In the genomic region with DNA sequence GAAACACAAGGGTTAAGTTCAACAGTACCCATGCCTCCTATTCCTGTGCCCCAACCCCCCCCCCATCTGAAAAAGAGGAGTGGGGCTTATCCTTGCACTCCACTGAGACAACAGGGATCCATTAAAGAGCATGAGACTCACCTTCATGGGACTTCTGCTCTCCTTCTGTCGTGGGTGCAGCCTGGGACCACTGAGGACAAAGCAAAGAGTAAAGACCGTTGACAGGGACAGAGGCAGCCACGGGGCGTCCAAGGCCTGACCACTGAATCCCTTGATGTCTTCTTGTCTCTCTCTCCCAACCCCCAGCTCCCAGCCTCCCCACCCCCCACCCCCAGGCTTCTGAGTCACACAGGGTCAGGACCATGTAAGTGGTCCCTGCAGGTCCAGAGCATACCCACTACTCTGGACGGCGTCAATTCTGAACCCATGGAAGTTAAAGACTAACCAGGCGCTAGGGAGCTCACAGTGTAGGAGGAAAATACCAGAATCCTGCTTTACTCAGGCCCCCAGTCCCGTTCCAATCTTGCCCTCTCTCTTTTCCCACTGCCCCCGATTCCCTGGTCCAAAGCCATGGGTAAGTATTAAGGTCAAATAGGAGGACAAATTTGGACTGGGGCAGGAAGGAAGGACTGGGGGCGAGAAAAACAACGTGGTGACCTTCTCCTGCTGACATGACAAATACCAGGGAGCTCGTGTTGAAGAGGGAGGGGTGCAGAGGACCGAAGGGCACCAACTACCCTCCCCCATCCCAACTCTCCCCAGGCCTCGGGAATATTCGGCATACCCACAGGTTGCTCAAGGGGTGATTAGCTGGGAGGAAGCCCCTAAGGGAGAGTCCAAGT, we compare ENCODE assay signal across 8 mouse cellular contexts. TPM values are rescaled to one million over a fixed set of nuclear protein-coding genes. Genes with fewer than 3 reads are reported as not detected.
A peak's percentile ranks its signal among the peaks of the same experiment; 100 is the strongest.
DNase-seq lines count a peak whose midpoint lies in the region; ATAC-seq and TF ChIP-seq lines count a peak whose summit lies in the region.

No protein-coding gene starts in this region.

- peak overlapping the region; percentile 99 for H3K9ac ChIP-seq in lung, embryonic 14.5 days
- peak overlapping the region; percentile 94 for H3K9ac ChIP-seq in forebrain, embryonic 12.5 days
- H3K9ac ChIP-seq in midbrain, embryonic 13.5 days (replicated peaks): peak overlapping the region; percentile 94

- H3K36me3 ChIP-seq in lung, embryonic 14.5 days (ENCODE audit: insufficient read depth): peaks cover 33% of the 10 kb centered on the region
- H3K36me3 ChIP-seq in forebrain, embryonic 12.5 days (replicated peaks): peaks cover 25% of the 10 kb centered on the region
- peaks cover 3% of the 10 kb centered on the region; the same call in 1 of the 2 replicates for H3K36me3 ChIP-seq in kidney, adult 2 months (ENCODE audit: control insufficient read depth, insufficient read depth, low read length)
- peaks cover 21% of the 10 kb centered on the region for H3K36me3 ChIP-seq in midbrain, embryonic 13.5 days

- 8% methylated on average over 15 of the region's 15 CpGs for WGBS in lung, embryonic 14.5 days
- WGBS in forebrain, embryonic 12.5 days: 31% methylated on average over 15 of the region's 15 CpGs
- WGBS in kidney, adult 2 months: 13% methylated on average over 15 of the region's 15 CpGs
- WGBS in midbrain, embryonic 13.5 days: 35% methylated on average over 15 of the region's 15 CpGs

- no peak for TF ChIP-seq CTCF in lung, embryonic 14.5 days (IDR thresholded peaks at IDR 0.05; ENCODE audit: low read depth)
- TF ChIP-seq CTCF in kidney, adult 2 months (conservative IDR thresholded peaks at IDR 0.05; ENCODE audit: insufficient read depth, insufficient read length, low read depth, low read length): no peak

- peak overlapping the region; percentile 99 for H3K27ac ChIP-seq in lung, embryonic 14.5 days (ENCODE audit: low read depth)
- peak overlapping the region; percentile 80 for H3K27ac ChIP-seq in forebrain, embryonic 12.5 days
- H3K27ac ChIP-seq in kidney, adult 2 months (ENCODE audit: insufficient read depth, low read depth, low read length): peak overlapping the region; percentile 99
- H3K27ac ChIP-seq in midbrain, embryonic 13.5 days: peak overlapping the region; percentile 89

- H3K27me3 ChIP-seq in lung, embryonic 14.5 days (ENCODE audit: insufficient read depth, low read length): no peaks in the 10 kb centered on the region
- H3K27me3 ChIP-seq in forebrain, embryonic 12.5 days: no peaks in the 10 kb centered on the region; the same call in 1 of the 2 replicates
- H3K27me3 ChIP-seq in kidney, adult 2 months (replicated peaks; ENCODE audit: control insufficient read depth, insufficient read depth, low read length): no peaks in the 10 kb centered on the region
- 0 out of 2 replicates have a peak, but pooled peaks cover 3% of the 10 kb centered on the region for H3K27me3 ChIP-seq in midbrain, embryonic 13.5 days

- ATAC-seq in lung, embryonic 14.5 days (ENCODE audit: insufficient read depth): no peak
- no peak for ATAC-seq in forebrain, embryonic 12.5 days (ENCODE audit: low FRiP score)
- no peak for ATAC-seq in midbrain, embryonic 13.5 days

- DNase-seq in lung, embryonic 14.5 days: no peak
- no peak for DNase-seq in lung, postnatal 14 days
- DNase-seq in kidney, adult 2 months: peak; percentile 87
- no peak for DNase-seq in ovary, postnatal 14 days (ENCODE audit: low spot score)
- no peak for DNase-seq in frontal cortex, postnatal 25 days (ENCODE audit: low spot score in 2 of 2)
- no peak for DNase-seq in left cerebral cortex, postnatal 14 days (ENCODE audit: low spot score in 2 of 2)

- no peak for TF ChIP-seq POLR2A in kidney, adult 2 months (IDR thresholded peaks at IDR 0.05; ENCODE audit: low read depth, low read length)

- H3K9me3 ChIP-seq in lung, embryonic 14.5 days (ENCODE audit: low read depth, low read length): no peaks in the 10 kb centered on the region
- H3K9me3 ChIP-seq in forebrain, embryonic 12.5 days: no peaks in the 10 kb centered on the region
- no peaks in the 10 kb centered on the region for H3K9me3 ChIP-seq in midbrain, embryonic 13.5 days

- H3K4me3 ChIP-seq in lung, embryonic 14.5 days (ENCODE audit: low read depth, low read length): peak overlapping the region; percentile 96
- peak overlapping the region; percentile 88 for H3K4me3 ChIP-seq in forebrain, embryonic 12.5 days (replicated peaks)
- H3K4me3 ChIP-seq in kidney, adult 2 months (ENCODE audit: insufficient read depth, low read depth, low read length): peak overlapping the region; percentile 97
- peak overlapping the region; percentile 85 for H3K4me3 ChIP-seq in midbrain, embryonic 13.5 days (replicated peaks)

- H3K4me2 ChIP-seq in lung, embryonic 14.5 days: peak overlapping the region; percentile 98
- peak overlapping the region; percentile 86 for H3K4me2 ChIP-seq in forebrain, embryonic 12.5 days
- H3K4me2 ChIP-seq in midbrain, embryonic 13.5 days (replicated peaks): peak overlapping the region; percentile 66

- intact Hi-C loops in left cerebral cortex, postnatal 14 days (cut with DNase I): no loop called here

- peaks cover 12% of the 10 kb centered on the region for H3K4me1 ChIP-seq in lung, embryonic 14.5 days (ENCODE audit: insufficient read depth)
- peaks cover 51% of the 10 kb centered on the region for H3K4me1 ChIP-seq in forebrain, embryonic 12.5 days
- H3K4me1 ChIP-seq in kidney, adult 2 months (ENCODE audit: control insufficient read depth, insufficient read depth, low read length): peaks cover 16% of the 10 kb centered on the region
- H3K4me1 ChIP-seq in midbrain, embryonic 13.5 days (replicated peaks): peaks cover 56% of the 10 kb centered on the region

RNA-seq across cellular contexts. Expression of a gene that starts 3.7 kb away (rescaled TPM):
- 6.6 and 7.7 TPM in 2 replicates for polyA plus RNA-seq in lung, embryonic 14.5 days (2014; fragmentation: Nextera tagmentation; extraction: Ambion mirVana)
- 4.1 TPM in 2 replicates for polyA plus RNA-seq in forebrain, embryonic 12.5 days (2016; fragmentation: Nextera tagmentation; extraction: Ambion mirVana)
- polyA plus RNA-seq in kidney, adult 2 months (2012; rRNA removed): 336 and 398 TPM in 2 replicates
- 2.7 and 3.4 TPM in 2 replicates for polyA plus RNA-seq in midbrain, embryonic 13.5 days (2015; fragmentation: Nextera tagmentation; extraction: Ambion mirVana)
- total RNA-seq in left cerebral cortex, postnatal 14 days (2021): 10 to 100 TPM; 88.1 to 94.7 TPM

Comparison
In these comparisons a context has a peak if more than half of its experiments do, and no peak if none do; other contexts are left out.
1. RNA of a gene that starts 3.7 kb away (polyA plus RNA-seq): 336 to 398 TPM in kidney, adult 2 months; 6.6 to 7.7 TPM in lung, embryonic 14.5 days, 4.1 TPM in forebrain, embryonic 12.5 days and 2.7 to 3.4 TPM in midbrain, embryonic 13.5 days; every median in the first group is over 10 times any median in the second.
2. Peak in every context shown above with its lines, with median percentiles within 50 percentile points of each other: H3K27ac ChIP-seq, H3K4me2 ChIP-seq, H3K4me3 ChIP-seq and H3K9ac ChIP-seq.